Mouse (Mus musculus): ENCODE data around the gene Swap70. TPM values are rescaled to one million over a fixed set of nuclear protein-coding genes. Genes with fewer than 3 reads are reported as not detected.

Gene Swap70
- 17.8 and 19.0 TPM in 2 replicates for polyA plus RNA-seq (2016; fragmentation: Nextera tagmentation; extraction: Ambion mirVana)

DNA sequence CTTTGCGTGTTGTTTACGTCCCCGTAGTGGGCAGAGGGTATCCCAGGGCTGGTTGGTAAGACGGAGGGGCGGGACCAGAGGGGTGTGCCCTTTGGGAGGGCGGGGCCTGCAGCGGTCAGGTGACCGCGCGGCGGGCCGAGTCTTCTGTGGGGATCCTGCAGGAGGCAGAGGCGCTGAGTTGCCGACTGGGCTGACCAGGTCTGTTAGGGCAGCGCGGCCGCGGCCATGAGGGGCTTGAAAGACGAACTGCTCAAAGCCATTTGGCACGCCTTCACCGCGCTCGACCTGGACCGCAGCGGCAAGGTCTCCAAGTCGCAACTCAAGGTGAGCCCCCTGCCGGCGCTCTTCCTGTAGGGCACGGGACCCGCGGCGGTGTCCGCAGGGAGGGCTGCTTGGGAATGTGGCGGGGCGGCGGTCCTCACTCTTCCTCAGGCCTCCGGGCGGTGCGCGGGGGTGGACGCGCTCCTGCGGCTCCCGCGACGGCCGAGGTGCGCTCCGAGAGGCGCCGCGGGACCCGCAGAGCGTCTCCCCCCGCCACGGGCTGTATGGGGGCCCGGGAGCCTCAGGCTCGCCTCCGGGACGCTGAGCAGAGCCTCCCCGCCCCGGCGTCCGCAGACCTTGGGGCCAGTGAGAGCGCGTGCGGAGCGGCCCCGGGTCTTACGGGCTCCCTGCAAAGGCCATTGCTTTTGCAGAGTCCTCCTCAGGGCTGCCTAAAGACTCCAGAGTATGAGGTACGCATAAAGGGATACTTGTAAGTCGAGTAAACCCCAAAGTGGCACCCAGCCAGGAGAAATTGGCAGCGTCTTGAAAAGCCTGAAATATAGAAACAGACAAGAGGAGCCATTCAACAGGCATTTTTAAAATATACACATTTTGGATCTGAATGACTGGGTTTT lies at the start of gene Swap70:
Gene Swap70 (plus strand): TSS at position 126 of the 896 bp plus-strand sequence.
- peak within 1 kb of the TSS; percentile 53; the same call in 1 of the 2 replicates for H3K27ac ChIP-seq
- H3K36me3 ChIP-seq, result no peaks in the 10 kb centered on the region
- ATAC-seq (ENCODE audit: low FRiP score, low read depth), result peak; percentile 99
- H3K4me1 ChIP-seq, result peaks cover 4% of the 10 kb centered on the region; the same call in 1 of the 2 replicates
- H3K4me3 ChIP-seq, result peak within 1 kb of the TSS; percentile 83
- peak within 1 kb of the TSS; percentile 82 for H3K9ac ChIP-seq
- peak within 1 kb of the TSS; percentile 93 for H3K4me2 ChIP-seq (replicated peaks)
- no peaks in the 10 kb centered on the region for H3K27me3 ChIP-seq (replicated peaks)
- no peaks in the 10 kb centered on the region for H3K9me3 ChIP-seq
- WGBS, result under 1% methylated on average over 73 of the region's 73 CpGs

GRCm38 (mm10) chr7:110179208-110179607 lies 42.3 kb upstream of the Swap70 start:
- Histone ChIP-seq H3K4me1 (no peaks in the 10 kb centered on the region), H3K4me3 (no peak overlapping the region), H3K9ac (no peak overlapping the region), H3K27ac (no peak overlapping the region), H3K36me3 (no peaks in the 10 kb centered on the region), H3K9me3 (no peaks in the 10 kb centered on the region), H3K4me2 (replicated peaks) (no peak overlapping the region), H3K27me3 (replicated peaks) (no peaks in the 10 kb centered on the region)
- no peak for ATAC-seq (ENCODE audit: low FRiP score, low read depth)
- WGBS, result 93% methylated on average over 7 of the region's 7 CpGs

DNA sequence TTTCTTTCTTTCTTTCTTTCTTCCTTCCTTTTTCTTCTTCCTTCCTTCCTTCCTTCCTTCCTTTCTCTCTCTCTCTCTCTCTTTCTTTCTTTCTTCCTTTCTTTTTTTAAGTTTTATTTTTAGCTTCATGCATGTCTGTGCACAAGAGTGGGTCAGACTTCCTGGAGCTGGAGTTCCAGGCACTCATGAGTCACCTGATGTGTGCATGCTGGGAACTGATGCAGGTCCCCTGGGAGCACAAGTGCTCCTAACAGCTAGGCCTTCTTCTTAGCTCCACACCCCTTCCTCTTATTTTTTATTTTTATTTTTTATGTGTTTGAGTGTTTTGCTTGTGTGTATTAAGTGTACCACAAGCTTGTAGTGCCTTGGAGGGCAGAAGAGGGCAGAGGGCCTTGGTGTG lies 40.9 kb upstream of the Swap70 start:
- Histone ChIP-seq H3K36me3 (no peaks in the 10 kb centered on the region), H3K27me3 (replicated peaks) (no peaks in the 10 kb centered on the region), H3K9ac (no peak overlapping the region), H3K4me3 (no peak overlapping the region), H3K4me1 (no peaks in the 10 kb centered on the region), H3K4me2 (replicated peaks) (no peak overlapping the region), H3K27ac (no peak overlapping the region), H3K9me3 (no peaks in the 10 kb centered on the region)
- ATAC-seq (ENCODE audit: low FRiP score, low read depth), result no peak

DNA sequence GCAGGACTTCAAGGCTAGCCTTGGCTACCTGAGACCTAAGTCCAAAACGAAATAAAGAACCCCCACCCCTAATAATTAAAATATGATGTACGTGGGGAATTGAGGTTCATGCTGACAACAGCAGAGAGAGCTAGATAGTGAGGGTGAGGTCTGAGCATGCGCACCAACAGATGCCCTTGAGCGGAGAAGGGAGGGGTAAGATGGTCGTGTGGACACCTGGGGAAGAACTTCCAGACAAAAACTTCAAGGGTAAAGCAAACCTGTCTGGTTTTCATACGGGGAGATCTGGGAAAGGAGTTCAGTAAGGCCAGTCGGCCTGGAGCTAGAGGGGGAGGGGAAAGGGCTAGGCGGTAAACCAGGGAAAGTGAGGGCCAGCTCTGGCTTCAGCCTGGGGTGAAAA lies 40.1 kb upstream of the Swap70 start:
- WGBS, result 67% methylated on average over 8 of the region's 8 CpGs
- no peaks in the 10 kb centered on the region for H3K27me3 ChIP-seq (replicated peaks)
- ATAC-seq (ENCODE audit: low FRiP score, low read depth), result no peak
- no peak overlapping the region for H3K4me3 ChIP-seq
- no peaks in the 10 kb centered on the region for H3K4me1 ChIP-seq
- H3K4me2 ChIP-seq (replicated peaks), result no peak overlapping the region
- H3K36me3 ChIP-seq, result no peaks in the 10 kb centered on the region
- H3K9ac ChIP-seq, result no peak overlapping the region
- H3K27ac ChIP-seq, result no peak overlapping the region
- H3K9me3 ChIP-seq, result no peaks in the 10 kb centered on the region

- ATAC-seq (ENCODE audit: low FRiP score, low read depth), result no peak
- no peaks in the 10 kb centered on the region for H3K36me3 ChIP-seq
- H3K27ac ChIP-seq, result no peak overlapping the region
- no peaks in the 10 kb centered on the region for H3K4me1 ChIP-seq
- H3K9ac ChIP-seq, result no peak overlapping the region
- H3K9me3 ChIP-seq, result no peaks in the 10 kb centered on the region
- no peak overlapping the region for H3K4me2 ChIP-seq (replicated peaks)
- H3K27me3 ChIP-seq (replicated peaks), result no peaks in the 10 kb centered on the region
- WGBS, result 92% methylated on average over 3 of the region's 3 CpGs
- no peak overlapping the region for H3K4me3 ChIP-seq
Measured at GRCm38 (mm10) chr7:110184608-110185007, 36.9 kb upstream of the Swap70 start.

DNA sequence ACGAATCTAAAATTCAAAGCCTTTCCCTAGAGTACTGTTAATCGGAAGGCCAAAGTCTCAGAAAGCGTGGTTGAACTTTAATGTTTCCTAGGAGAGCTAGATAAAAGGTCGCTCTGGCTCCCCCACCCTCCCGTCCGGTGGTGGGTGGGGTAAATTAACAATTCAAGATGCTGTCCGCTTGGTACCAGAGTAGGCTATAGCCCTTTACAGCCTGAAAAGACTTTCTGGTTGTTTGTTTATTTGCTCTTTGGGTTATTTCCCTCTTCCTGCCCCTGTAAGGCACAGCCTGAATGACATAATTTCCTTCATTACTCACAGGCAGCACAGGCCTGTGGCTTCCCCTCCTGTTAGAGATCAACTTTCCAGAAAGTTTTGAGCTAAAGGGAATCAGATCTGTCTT lies 31.6 kb upstream of the Swap70 start:
- Histone ChIP-seq H3K4me2 (replicated peaks) (no peak overlapping the region), H3K27ac (no peak overlapping the region), H3K4me1 (no peaks in the 10 kb centered on the region), H3K27me3 (replicated peaks) (no peaks in the 10 kb centered on the region), H3K4me3 (no peak overlapping the region), H3K36me3 (no peaks in the 10 kb centered on the region), H3K9me3 (no peaks in the 10 kb centered on the region), H3K9ac (no peak overlapping the region)
- no peak for ATAC-seq (ENCODE audit: low FRiP score, low read depth)
- 31% methylated on average over 7 of the region's 7 CpGs for WGBS

DNA sequence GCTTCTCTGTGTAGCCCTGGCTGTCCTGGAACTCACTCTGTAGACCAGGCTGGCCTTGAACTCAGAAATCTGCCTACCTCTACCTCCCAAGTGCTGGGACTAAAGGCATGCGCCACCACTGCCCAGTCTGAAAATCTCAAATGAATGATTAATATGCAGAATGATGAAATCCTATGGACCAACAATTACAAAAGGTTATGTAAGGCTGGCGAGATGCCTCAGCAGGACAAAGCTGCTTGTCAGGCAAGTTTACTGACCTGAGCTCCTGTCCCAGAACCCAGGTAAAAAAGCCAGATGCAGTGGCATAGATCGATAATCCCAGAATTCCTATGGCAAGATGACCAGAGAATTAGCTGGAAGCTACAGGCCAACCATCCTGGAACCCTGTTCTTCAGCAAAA lies 28.3 kb upstream of the Swap70 start:
- WGBS, result 90% methylated on average over 3 of the region's 3 CpGs
- Histone ChIP-seq H3K4me2 (replicated peaks) (no peak overlapping the region), H3K4me1 (no peaks in the 10 kb centered on the region), H3K9ac (no peak overlapping the region), H3K27me3 (replicated peaks) (no peaks in the 10 kb centered on the region), H3K27ac (no peak overlapping the region), H3K9me3 (no peaks in the 10 kb centered on the region), H3K36me3 (no peaks in the 10 kb centered on the region), H3K4me3 (no peak overlapping the region)
- no peak for ATAC-seq (ENCODE audit: low FRiP score, low read depth)

GRCm38 (mm10) chr7:110197176-110197575 lies 24.3 kb upstream of the Swap70 start:
- no peaks in the 10 kb centered on the region for H3K36me3 ChIP-seq
- no peaks in the 10 kb centered on the region for H3K27me3 ChIP-seq (replicated peaks)
- H3K9me3 ChIP-seq, result no peaks in the 10 kb centered on the region
- 91% methylated on average over 7 of the region's 7 CpGs for WGBS
- H3K4me3 ChIP-seq, result no peak overlapping the region
- H3K27ac ChIP-seq, result no peak overlapping the region
- no peaks in the 10 kb centered on the region for H3K4me1 ChIP-seq
- no peak overlapping the region for H3K4me2 ChIP-seq (replicated peaks)
- ATAC-seq (ENCODE audit: low FRiP score, low read depth), result no peak
- no peak overlapping the region for H3K9ac ChIP-seq

- Histone ChIP-seq H3K27ac (no peak overlapping the region), H3K4me3 (no peak overlapping the region), H3K9ac (no peak overlapping the region), H3K27me3 (replicated peaks) (no peaks in the 10 kb centered on the region), H3K4me2 (replicated peaks) (no peak overlapping the region), H3K9me3 (peaks cover 7% of the 10 kb centered on the region; the same call in 1 of the 2 replicates), H3K4me1 (no peaks in the 10 kb centered on the region), H3K36me3 (no peaks in the 10 kb centered on the region)
- no peak for ATAC-seq (ENCODE audit: low FRiP score, low read depth)
- 95% methylated on average over 6 of the region's 6 CpGs for WGBS
Measured at GRCm38 (mm10) chr7:110201933-110202332, 19.6 kb upstream of the Swap70 start.

- Histone ChIP-seq H3K4me2 (replicated peaks) (no peak overlapping the region), H3K27me3 (replicated peaks) (no peaks in the 10 kb centered on the region), H3K27ac (no peak overlapping the region), H3K9ac (no peak overlapping the region), H3K4me1 (no peaks in the 10 kb centered on the region), H3K9me3 (peaks cover 16% of the 10 kb centered on the region), H3K36me3 (no peaks in the 10 kb centered on the region), H3K4me3 (no peak overlapping the region)
- 89% methylated on average over 4 of the region's 4 CpGs for WGBS
- no peak for ATAC-seq (ENCODE audit: low FRiP score, low read depth)
Measured at GRCm38 (mm10) chr7:110204208-110204607, 17.3 kb upstream of the Swap70 start.

GRCm38 (mm10) chr7:110208341-110208740 lies 13.2 kb upstream of the Swap70 start:
- 92% methylated on average over 6 of the region's 6 CpGs for WGBS

GRCm38 (mm10) chr7:110209422-110209821 lies 12.1 kb upstream of the Swap70 start:
- no peak overlapping the region for H3K9ac ChIP-seq
- no peaks in the 10 kb centered on the region for H3K36me3 ChIP-seq
- 88% methylated on average over 6 of the region's 6 CpGs for WGBS
- H3K4me1 ChIP-seq, result no peaks in the 10 kb centered on the region
- H3K27me3 ChIP-seq (replicated peaks), result no peaks in the 10 kb centered on the region
- no peak for ATAC-seq (ENCODE audit: low FRiP score, low read depth)
- peaks cover 16% of the 10 kb centered on the region for H3K9me3 ChIP-seq
- no peak overlapping the region for H3K27ac ChIP-seq
- H3K4me3 ChIP-seq, result no peak overlapping the region
- no peak overlapping the region for H3K4me2 ChIP-seq (replicated peaks)

More at GRCm38 (mm10) chr7:110208341-110208740, 13.2 kb upstream of the Swap70 start:
- Histone ChIP-seq H3K27me3 (replicated peaks) (no peaks in the 10 kb centered on the region), H3K9ac (no peak overlapping the region), H3K4me1 (no peaks in the 10 kb centered on the region), H3K36me3 (no peaks in the 10 kb centered on the region), H3K4me3 (no peak overlapping the region), H3K4me2 (replicated peaks) (no peak overlapping the region), H3K9me3 (peaks cover 16% of the 10 kb centered on the region), H3K27ac (no peak overlapping the region)
- no peak for ATAC-seq (ENCODE audit: low FRiP score, low read depth)

- no peaks in the 10 kb centered on the region for H3K4me1 ChIP-seq
- H3K36me3 ChIP-seq, result no peaks in the 10 kb centered on the region
- H3K9ac ChIP-seq, result no peak overlapping the region
- H3K27me3 ChIP-seq (replicated peaks), result no peaks in the 10 kb centered on the region
- H3K9me3 ChIP-seq, result peaks cover 19% of the 10 kb centered on the region
- H3K4me2 ChIP-seq (replicated peaks), result no peak overlapping the region
- no peak overlapping the region for H3K27ac ChIP-seq
- ATAC-seq (ENCODE audit: low FRiP score, low read depth), result no peak
- WGBS, result 76% methylated on average over 3 of the region's 3 CpGs
- H3K4me3 ChIP-seq, result no peak overlapping the region
Measured at GRCm38 (mm10) chr7:110211025-110211424, 10.5 kb upstream of the Swap70 start.

Measured in neural tube, embryonic 12.5 days (tissue).